Mouse (Mus musculus): ENCODE results near the gene Acsl5.

Gene Acsl5

DNA sequence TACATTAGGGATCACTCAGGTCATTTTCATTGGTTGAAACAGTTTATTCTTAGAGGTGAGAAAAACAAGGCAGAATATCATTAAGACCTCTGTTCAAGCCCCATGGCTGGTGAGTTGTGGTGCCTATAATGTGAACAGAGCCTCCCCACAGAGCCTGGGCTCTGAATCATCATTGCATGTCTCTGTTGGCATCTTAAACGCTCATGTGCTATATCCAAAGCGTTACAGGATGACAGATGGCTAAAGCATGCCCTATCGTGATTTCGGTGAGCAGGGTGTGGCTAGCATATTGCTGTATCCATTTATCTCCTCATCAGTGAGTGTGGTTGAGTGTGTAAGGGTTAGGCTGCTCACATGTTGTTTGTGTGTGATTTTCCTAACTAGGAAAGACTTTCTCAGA, 75.8 kb downstream of the Acsl5 start:
- Histone ChIP-seq H3K36me3 (ENCODE audit: insufficient read depth, low read length) (peaks cover 57% of the 10 kb centered on the region), H3K4me3 (replicated peaks; ENCODE audit: low read length) (no peak overlapping the region), H3K4me1 (replicated peaks; ENCODE audit: low read depth, low read length) (peaks cover 7% of the 10 kb centered on the region; the same call in 1 of the 2 replicates), H3K27me3 (ENCODE audit: insufficient read depth, low read length) (no peaks in the 10 kb centered on the region), H3K9me3 (ENCODE audit: low read length) (no peaks in the 10 kb centered on the region)
- TF ChIP-seq POU5F1 (IDR thresholded peaks at IDR 0.05; ENCODE audit: borderline replicate concordance, low read length) (no peak), NANOG (IDR thresholded peaks at IDR 0.05; ENCODE audit: borderline replicate concordance, low read length) (no peak), CTCF (conservative IDR thresholded peaks at IDR 0.05; ENCODE audit: low read length) (no peak)

DNA sequence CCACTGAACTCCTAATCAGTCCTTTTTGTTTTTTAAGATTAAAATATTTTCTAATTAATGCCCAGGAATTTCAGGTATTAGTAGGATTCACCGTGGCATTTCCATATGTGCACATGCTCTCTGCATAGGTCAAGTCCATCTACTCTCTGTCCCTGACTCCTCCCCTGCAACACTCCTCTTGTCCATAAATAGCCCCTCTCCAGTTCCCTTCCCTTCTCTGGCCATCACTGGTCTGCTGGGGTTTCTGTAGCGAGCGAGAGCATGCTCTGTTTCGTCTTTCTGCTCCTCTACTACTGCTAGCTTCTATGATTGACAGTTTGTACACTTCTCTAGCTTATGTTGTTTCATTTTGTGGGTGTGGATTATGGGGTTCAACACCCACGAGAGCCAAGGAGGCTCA, 80.0 kb downstream of the Acsl5 start:
- no peaks in the 10 kb centered on the region for H3K9me3 ChIP-seq (ENCODE audit: low read length)
- no peaks in the 10 kb centered on the region for H3K27me3 ChIP-seq (ENCODE audit: insufficient read depth, low read length)
- H3K36me3 ChIP-seq (ENCODE audit: insufficient read depth, low read length): peaks cover 48% of the 10 kb centered on the region
- peaks cover 6% of the 10 kb centered on the region; the same call in 1 of the 2 replicates for H3K4me1 ChIP-seq (replicated peaks; ENCODE audit: low read depth, low read length)
- no peak overlapping the region for H3K4me3 ChIP-seq (replicated peaks; ENCODE audit: low read length)
- TF ChIP-seq POU5F1 (IDR thresholded peaks at IDR 0.05; ENCODE audit: borderline replicate concordance, low read length): no peak
- no peak for TF ChIP-seq NANOG (IDR thresholded peaks at IDR 0.05; ENCODE audit: borderline replicate concordance, low read length)
- TF ChIP-seq CTCF (conservative IDR thresholded peaks at IDR 0.05; ENCODE audit: low read length): no peak

DNA sequence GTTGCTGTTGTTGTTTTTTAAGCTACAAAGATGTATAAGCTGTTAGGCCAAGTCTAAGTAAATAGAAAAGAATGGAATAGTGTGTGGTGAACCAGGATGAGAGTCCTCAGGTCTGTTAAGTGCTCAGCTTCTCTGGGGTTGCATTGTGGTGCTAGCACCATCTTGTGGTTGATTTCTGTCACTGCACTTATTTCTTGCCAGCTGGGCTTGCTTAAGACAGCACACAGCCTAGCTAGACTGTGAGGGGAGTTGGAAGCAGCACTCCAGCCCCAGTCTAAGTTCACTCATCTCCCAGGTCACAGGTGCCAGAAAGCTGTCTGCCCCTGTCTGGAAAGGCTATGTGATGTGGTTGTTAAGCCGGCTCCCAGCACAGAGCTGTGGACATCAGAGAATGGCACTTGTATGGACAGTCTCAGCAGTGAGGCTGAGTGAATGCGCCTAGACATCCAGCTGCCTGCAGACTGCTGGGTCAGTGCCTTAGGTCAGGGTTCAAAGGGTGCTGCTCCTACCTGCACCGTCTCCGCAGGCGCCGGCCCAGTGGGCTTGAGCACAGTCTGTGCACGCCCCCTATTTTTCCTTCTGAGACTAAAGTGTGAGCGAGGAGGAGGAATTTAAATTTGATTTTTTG, 81.0 kb downstream of the Acsl5 start:
- Histone ChIP-seq H3K4me3 (replicated peaks; ENCODE audit: low read length) (no peak overlapping the region), H3K4me1 (replicated peaks; ENCODE audit: low read depth, low read length) (peaks cover 6% of the 10 kb centered on the region; the same call in 1 of the 2 replicates)

DNA sequence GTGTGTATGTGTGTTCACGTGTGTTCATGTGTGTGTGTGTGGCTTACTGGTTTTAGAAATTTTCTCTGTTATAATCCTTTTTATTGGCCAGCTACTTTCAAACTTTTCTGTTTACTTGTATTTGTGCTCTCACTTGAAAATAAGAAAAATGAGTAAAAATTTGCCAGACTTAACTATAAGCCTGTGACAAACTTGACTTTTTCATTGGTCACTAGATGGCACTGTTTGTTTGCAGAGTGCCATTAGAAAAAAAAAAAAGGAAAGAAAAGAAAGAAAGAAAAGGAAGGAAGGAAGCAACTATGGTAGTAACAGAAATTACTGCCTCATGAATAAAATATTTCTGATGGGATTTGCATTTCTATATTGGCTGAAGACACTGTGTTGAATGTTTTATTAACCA, 84.1 kb downstream of the Acsl5 start:
- no peak overlapping the region for H3K4me3 ChIP-seq (replicated peaks; ENCODE audit: low read length)
- H3K4me1 ChIP-seq (replicated peaks; ENCODE audit: low read depth, low read length): peaks cover 6% of the 10 kb centered on the region; the same call in 1 of the 2 replicates
- H3K9me3 ChIP-seq (ENCODE audit: low read length): no peaks in the 10 kb centered on the region
- H3K27me3 ChIP-seq (ENCODE audit: insufficient read depth, low read length): no peaks in the 10 kb centered on the region
- no peak for TF ChIP-seq POU5F1 (IDR thresholded peaks at IDR 0.05; ENCODE audit: borderline replicate concordance, low read length)
- peak; percentile 37 for TF ChIP-seq CTCF (conservative IDR thresholded peaks at IDR 0.05; ENCODE audit: low read length)
- TF ChIP-seq NANOG (IDR thresholded peaks at IDR 0.05; ENCODE audit: borderline replicate concordance, low read length): no peak
- H3K36me3 ChIP-seq (ENCODE audit: insufficient read depth, low read length): peaks cover 21% of the 10 kb centered on the region

More for the DNA sequence above, 81.0 kb downstream of the Acsl5 start:
- Histone ChIP-seq H3K9me3 (ENCODE audit: low read length) (no peaks in the 10 kb centered on the region), H3K27me3 (ENCODE audit: insufficient read depth, low read length) (no peaks in the 10 kb centered on the region), H3K36me3 (ENCODE audit: insufficient read depth, low read length) (peaks cover 49% of the 10 kb centered on the region)
- TF ChIP-seq CTCF (conservative IDR thresholded peaks at IDR 0.05; ENCODE audit: low read length): peak; percentile 76
- TF ChIP-seq POU5F1 (IDR thresholded peaks at IDR 0.05; ENCODE audit: borderline replicate concordance, low read length): no peak

DNA sequence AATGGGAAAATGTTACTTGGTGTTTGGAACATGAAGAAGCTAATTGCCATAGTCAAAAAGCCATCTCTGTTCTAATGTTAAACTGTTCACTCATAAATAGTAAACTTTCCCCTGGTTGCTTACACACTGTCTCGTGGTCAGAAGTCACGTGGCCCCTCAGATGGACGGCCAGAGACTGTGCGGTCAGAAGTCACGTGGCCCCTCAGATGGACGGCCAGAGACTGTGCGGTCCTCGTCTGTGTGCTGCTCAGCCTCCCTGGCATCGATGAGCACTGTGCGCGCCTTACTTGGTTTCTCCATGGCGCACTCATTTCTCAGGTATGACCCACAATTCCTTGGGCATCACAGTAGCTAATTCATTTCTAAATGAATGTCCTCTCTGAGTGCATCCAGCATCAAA, 84.7 kb downstream of the Acsl5 start:
- H3K27me3 ChIP-seq (ENCODE audit: insufficient read depth, low read length): no peaks in the 10 kb centered on the region
- H3K9me3 ChIP-seq (ENCODE audit: low read length): no peaks in the 10 kb centered on the region
- H3K36me3 ChIP-seq (ENCODE audit: insufficient read depth, low read length): peaks cover 15% of the 10 kb centered on the region
- peaks cover 6% of the 10 kb centered on the region; the same call in 1 of the 2 replicates for H3K4me1 ChIP-seq (replicated peaks; ENCODE audit: low read depth, low read length)
- TF ChIP-seq CTCF (conservative IDR thresholded peaks at IDR 0.05; ENCODE audit: low read length) (no peak), NANOG (IDR thresholded peaks at IDR 0.05; ENCODE audit: borderline replicate concordance, low read length) (no peak), POU5F1 (IDR thresholded peaks at IDR 0.05; ENCODE audit: borderline replicate concordance, low read length) (no peak)
- H3K4me3 ChIP-seq (replicated peaks; ENCODE audit: low read length): no peak overlapping the region

DNA sequence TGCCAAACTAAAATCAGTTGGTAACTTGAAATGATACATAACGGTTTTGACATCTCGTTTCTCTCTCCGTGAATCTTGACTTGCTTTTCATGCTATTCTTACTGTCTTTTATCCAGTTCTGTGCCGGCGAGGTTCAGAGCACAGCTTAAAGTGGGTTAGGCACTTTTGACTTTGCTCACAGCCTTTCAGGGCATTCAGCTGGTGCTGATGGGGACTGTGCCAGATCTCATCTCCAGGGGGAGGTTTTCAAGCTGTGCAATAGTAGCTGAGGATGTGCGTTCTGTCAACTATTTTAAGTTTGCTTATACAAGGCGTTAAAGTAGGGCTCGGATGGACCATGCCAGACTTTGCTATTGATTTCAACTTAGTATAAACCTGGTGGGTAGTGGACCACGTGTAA, 85.3 kb downstream of the Acsl5 start:
- no peak overlapping the region for H3K4me3 ChIP-seq (replicated peaks; ENCODE audit: low read length)
- H3K4me1 ChIP-seq (replicated peaks; ENCODE audit: low read depth, low read length): peaks cover 6% of the 10 kb centered on the region; the same call in 1 of the 2 replicates
- H3K9me3 ChIP-seq (ENCODE audit: low read length): no peaks in the 10 kb centered on the region
- no peaks in the 10 kb centered on the region for H3K27me3 ChIP-seq (ENCODE audit: insufficient read depth, low read length)
- H3K36me3 ChIP-seq (ENCODE audit: insufficient read depth, low read length): peaks cover 9% of the 10 kb centered on the region; the same call in 1 of the 2 replicates
- TF ChIP-seq NANOG (IDR thresholded peaks at IDR 0.05; ENCODE audit: borderline replicate concordance, low read length): no peak
- no peak for TF ChIP-seq CTCF (conservative IDR thresholded peaks at IDR 0.05; ENCODE audit: low read length)
- no peak for TF ChIP-seq POU5F1 (IDR thresholded peaks at IDR 0.05; ENCODE audit: borderline replicate concordance, low read length)

DNA sequence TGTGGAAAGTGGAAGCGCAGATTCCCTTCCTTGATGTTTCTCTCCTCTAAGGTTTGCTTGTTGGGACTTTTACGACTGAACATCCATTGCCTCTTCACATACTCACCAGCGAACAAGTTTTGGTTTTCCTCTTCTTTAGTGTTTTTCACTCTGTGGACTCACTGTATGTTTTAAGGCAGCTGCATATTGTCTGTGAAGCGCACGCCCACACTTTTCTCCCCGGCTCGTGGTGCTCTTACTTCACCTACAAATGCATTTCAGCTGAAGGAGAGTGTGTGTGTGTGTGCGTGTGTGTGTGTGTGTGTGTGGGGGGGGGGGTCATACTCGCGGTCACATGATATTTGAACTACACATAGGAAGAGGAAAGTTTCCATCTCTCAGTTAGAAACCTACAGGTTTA, 85.9 kb downstream of the Acsl5 start:
- Histone ChIP-seq H3K9me3 (ENCODE audit: low read length) (no peaks in the 10 kb centered on the region), H3K4me1 (replicated peaks; ENCODE audit: low read depth, low read length) (peaks cover 6% of the 10 kb centered on the region; the same call in 1 of the 2 replicates), H3K4me3 (replicated peaks; ENCODE audit: low read length) (no peak overlapping the region), H3K27me3 (ENCODE audit: insufficient read depth, low read length) (no peaks in the 10 kb centered on the region), H3K36me3 (ENCODE audit: insufficient read depth, low read length) (peaks cover 8% of the 10 kb centered on the region; the same call in 1 of the 2 replicates)
- TF ChIP-seq POU5F1 (IDR thresholded peaks at IDR 0.05; ENCODE audit: borderline replicate concordance, low read length) (no peak), CTCF (conservative IDR thresholded peaks at IDR 0.05; ENCODE audit: low read length) (no peak), NANOG (IDR thresholded peaks at IDR 0.05; ENCODE audit: borderline replicate concordance, low read length) (no peak)

DNA sequence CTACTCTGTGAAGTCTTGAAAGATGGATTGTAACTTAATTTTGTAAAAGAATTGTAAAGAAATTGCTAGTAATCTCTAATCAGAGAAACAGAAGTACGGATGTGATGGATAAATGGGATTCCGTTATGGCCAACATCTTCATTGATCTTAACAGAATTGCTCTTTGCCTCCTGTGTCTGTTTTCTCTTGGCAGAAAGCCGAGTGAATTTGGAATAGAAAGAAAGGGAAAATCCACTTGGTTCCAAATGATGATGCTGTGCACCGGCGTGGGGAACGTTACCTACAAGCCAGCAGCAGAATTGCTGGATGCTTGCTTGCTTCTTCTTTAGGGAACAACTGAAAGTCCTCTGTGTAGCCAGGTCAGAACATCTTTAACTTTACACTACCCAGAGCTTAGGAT, 88.8 kb downstream of the Acsl5 start:
- peaks cover 5% of the 10 kb centered on the region; the same call in 1 of the 2 replicates for H3K36me3 ChIP-seq (ENCODE audit: insufficient read depth, low read length)
- no peak overlapping the region for H3K4me3 ChIP-seq (replicated peaks; ENCODE audit: low read length)
- H3K4me1 ChIP-seq (replicated peaks; ENCODE audit: low read depth, low read length): no peaks in the 10 kb centered on the region
- H3K27me3 ChIP-seq (ENCODE audit: insufficient read depth, low read length): no peaks in the 10 kb centered on the region
- TF ChIP-seq POU5F1 (IDR thresholded peaks at IDR 0.05; ENCODE audit: borderline replicate concordance, low read length) (no peak), NANOG (IDR thresholded peaks at IDR 0.05; ENCODE audit: borderline replicate concordance, low read length) (no peak)
- H3K9me3 ChIP-seq (ENCODE audit: low read length): no peaks in the 10 kb centered on the region

DNA sequence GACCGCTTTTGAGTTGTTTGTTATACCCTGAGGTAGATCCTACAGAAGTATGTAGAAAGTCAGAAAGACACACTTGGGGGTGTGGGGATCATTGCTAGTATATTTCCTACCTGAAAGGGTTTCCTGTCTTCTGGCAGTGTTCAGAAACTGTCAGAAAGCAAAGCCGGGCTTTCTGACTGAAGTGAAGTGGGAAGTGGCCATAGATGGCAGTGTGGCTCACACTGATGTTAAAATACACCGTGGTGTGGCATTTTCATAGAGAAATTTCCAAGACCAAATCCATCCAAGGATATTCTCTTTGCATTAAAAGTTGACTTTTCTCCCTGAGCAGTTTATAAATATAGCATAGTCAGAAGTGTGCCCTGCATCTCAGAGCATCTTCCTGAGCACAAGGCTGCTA, 89.6 kb downstream of the Acsl5 start:
- Histone ChIP-seq H3K4me1 (replicated peaks; ENCODE audit: low read depth, low read length) (no peaks in the 10 kb centered on the region), H3K36me3 (ENCODE audit: insufficient read depth, low read length) (peaks cover 5% of the 10 kb centered on the region; the same call in 1 of the 2 replicates), H3K9me3 (ENCODE audit: low read length) (no peaks in the 10 kb centered on the region), H3K27me3 (ENCODE audit: insufficient read depth, low read length) (no peaks in the 10 kb centered on the region), H3K4me3 (replicated peaks; ENCODE audit: low read length) (no peak overlapping the region)
- no peak for TF ChIP-seq CTCF (conservative IDR thresholded peaks at IDR 0.05; ENCODE audit: low read length)
- TF ChIP-seq NANOG (IDR thresholded peaks at IDR 0.05; ENCODE audit: borderline replicate concordance, low read length): no peak
- TF ChIP-seq POU5F1 (IDR thresholded peaks at IDR 0.05; ENCODE audit: borderline replicate concordance, low read length): no peak

Measured in E14TG2a.4 (cell line).